Mouse (Mus musculus): ENCODE data around the gene Olfr788. TPM values are rescaled to one million over a fixed set of nuclear protein-coding genes. Genes with fewer than 3 reads are reported as not detected.

The Olfr788 gene
- not detected in 2 replicates for polyA plus RNA-seq (2015; fragmentation: Nextera tagmentation; extraction: Ambion mirVana)

DNA sequence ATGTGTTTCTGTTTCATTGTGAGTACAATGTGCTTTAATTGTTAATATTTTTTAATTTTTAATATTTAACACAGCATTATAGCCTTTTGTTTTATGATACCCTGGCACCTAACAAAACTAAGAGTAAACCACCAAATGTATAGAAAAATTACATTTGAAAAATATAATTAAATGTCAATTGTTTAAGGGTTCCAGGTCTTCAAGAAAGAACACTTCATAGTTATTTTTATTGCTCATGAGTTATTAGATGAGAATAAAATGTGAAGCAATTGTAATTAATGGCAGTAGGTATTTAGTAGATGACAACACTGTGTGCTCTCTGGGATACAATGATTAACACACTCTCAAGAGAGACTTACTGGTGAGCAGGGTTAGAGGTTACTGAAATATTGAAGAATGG lies at the start of gene Olfr788:
Gene Olfr788, plus strand, starts transcription at position 301 of the 400 bp plus-strand sequence.
- H3K4me1 ChIP-seq (replicated peaks; ENCODE audit: control insufficient read depth, insufficient read depth): no peaks in the 10 kb centered on the region
- no peak within 1 kb of the TSS for H3K9ac ChIP-seq (ENCODE audit: low read length)
- no peaks in the 10 kb centered on the region for H3K27me3 ChIP-seq (ENCODE audit: control insufficient read depth, insufficient read depth, low read length)
- TF ChIP-seq EP300 (optimal IDR thresholded peaks at IDR 0.05): no peak
- no peaks in the 10 kb centered on the region for H3K9me3 ChIP-seq (ENCODE audit: control insufficient read depth, low read length)
- H3K36me3 ChIP-seq (ENCODE audit: control insufficient read depth, insufficient read depth, low read length): no peaks in the 10 kb centered on the region
- H3K4me3 ChIP-seq (ENCODE audit: low read depth, low read length): no peak within 1 kb of the TSS
- DNase-seq (ENCODE audit: low spot score) (no peak), ATAC-seq (ENCODE audit: low FRiP score, low TSS enrichment) (no peak)
- H3K4me2 ChIP-seq (replicated peaks; ENCODE audit: low read depth): no peak within 1 kb of the TSS
- no peak within 1 kb of the TSS for H3K27ac ChIP-seq (replicated peaks)

DNA sequence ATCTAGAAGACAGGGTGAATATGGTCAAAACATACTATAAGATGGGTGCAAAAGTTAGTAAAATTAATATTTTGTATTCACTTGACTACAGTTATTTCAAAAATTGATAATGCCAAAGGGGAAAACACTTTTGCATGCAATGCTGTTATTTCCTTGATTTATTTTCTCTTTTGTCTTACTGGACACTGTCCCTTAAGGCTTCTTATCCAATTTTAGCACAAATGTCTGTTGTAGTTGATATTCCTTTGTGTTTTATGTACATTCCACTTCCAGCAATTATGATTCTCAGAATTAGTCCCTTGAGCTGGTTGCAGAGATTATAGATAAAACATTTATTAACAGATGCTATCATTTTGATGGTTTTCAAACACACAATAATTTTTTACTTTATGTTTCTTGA lies 43.8 kb upstream of the Olfr788 start, which contains the start of gene Olfr786:
Gene Olfr786, plus strand, starts transcription at position 301 of the 400 bp plus-strand sequence.
- no peak within 1 kb of the TSS for H3K9ac ChIP-seq (ENCODE audit: low read length)
- DNase-seq (ENCODE audit: low spot score) (no peak), ATAC-seq (ENCODE audit: low FRiP score, low TSS enrichment) (no peak)
- H3K4me3 ChIP-seq (ENCODE audit: low read depth, low read length): no peak within 1 kb of the TSS
- no peak for TF ChIP-seq EP300 (optimal IDR thresholded peaks at IDR 0.05)
- TF ChIP-seq CTCF (IDR thresholded peaks at IDR 0.05; ENCODE audit: low read depth): no peak
- no peaks in the 10 kb centered on the region for H3K4me1 ChIP-seq (replicated peaks; ENCODE audit: control insufficient read depth, insufficient read depth)
- H3K36me3 ChIP-seq (ENCODE audit: control insufficient read depth, insufficient read depth, low read length): no peaks in the 10 kb centered on the region
- H3K4me2 ChIP-seq (replicated peaks; ENCODE audit: low read depth): no peak within 1 kb of the TSS
- H3K27me3 ChIP-seq (ENCODE audit: control insufficient read depth, insufficient read depth, low read length): no peaks in the 10 kb centered on the region
- H3K27ac ChIP-seq (replicated peaks): no peak within 1 kb of the TSS
- no peaks in the 10 kb centered on the region for H3K9me3 ChIP-seq (ENCODE audit: control insufficient read depth, low read length)

DNA sequence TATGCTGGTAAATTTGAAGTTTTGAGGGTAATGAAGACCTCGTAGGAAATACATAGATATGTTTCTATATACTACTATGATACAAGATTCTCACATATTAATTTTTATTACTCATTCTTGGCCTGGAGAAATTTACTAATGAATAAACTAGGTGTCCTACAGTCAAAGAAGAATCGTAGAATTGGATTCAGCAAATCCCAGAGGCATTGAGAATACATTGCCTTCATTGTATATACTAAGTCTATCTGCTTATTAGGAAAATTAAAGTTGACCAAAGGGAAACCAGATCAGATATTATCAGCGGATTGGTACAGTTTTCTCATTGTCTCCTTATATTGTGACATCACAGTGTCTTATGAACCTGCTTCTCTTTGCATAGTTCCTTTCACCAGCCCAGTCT lies 9.2 kb upstream of the Olfr788 start, which contains the start of gene Olfr787:
Gene Olfr787, plus strand, starts transcription at position 301 of the 400 bp plus-strand sequence.
- no peaks in the 10 kb centered on the region for H3K9me3 ChIP-seq (ENCODE audit: control insufficient read depth, low read length)
- TF ChIP-seq EP300 (optimal IDR thresholded peaks at IDR 0.05) (no peak), CTCF (IDR thresholded peaks at IDR 0.05; ENCODE audit: low read depth) (no peak)
- no peaks in the 10 kb centered on the region for H3K27me3 ChIP-seq (ENCODE audit: control insufficient read depth, insufficient read depth, low read length)
- ATAC-seq (ENCODE audit: low FRiP score, low TSS enrichment) (no peak), DNase-seq (ENCODE audit: low spot score) (no peak)
- H3K27ac ChIP-seq (replicated peaks): no peak within 1 kb of the TSS
- no peak within 1 kb of the TSS for H3K4me2 ChIP-seq (replicated peaks; ENCODE audit: low read depth)
- no peak within 1 kb of the TSS for H3K4me3 ChIP-seq (ENCODE audit: low read depth, low read length)
- WGBS: 74% methylated on average over 3 of the region's 3 CpGs
- H3K9ac ChIP-seq (ENCODE audit: low read length): no peak within 1 kb of the TSS
- no peaks in the 10 kb centered on the region for H3K4me1 ChIP-seq (replicated peaks; ENCODE audit: control insufficient read depth, insufficient read depth)
- H3K36me3 ChIP-seq (ENCODE audit: control insufficient read depth, insufficient read depth, low read length): no peaks in the 10 kb centered on the region

DNA sequence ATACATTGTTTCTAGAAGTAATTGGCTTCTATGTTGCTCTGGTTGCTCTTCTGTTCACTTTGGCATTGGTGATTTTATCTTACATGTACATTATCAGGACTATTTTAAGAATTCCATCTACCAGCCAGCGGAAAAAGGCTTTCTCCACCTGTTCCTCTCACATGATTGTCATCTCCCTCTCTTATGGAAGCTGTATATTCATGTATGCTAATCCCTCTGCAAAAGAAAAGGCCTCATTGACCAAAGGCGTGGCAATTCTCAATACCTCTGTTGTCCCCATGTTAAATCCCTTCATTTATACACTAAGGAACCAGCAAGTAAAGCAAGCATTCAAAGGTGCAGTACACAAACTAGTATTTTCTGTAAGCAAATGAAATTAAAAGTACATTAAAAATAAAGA lies 2.5 kb downstream of the Olfr788 start:
- TF ChIP-seq EP300 (optimal IDR thresholded peaks at IDR 0.05) (no peak), CTCF (IDR thresholded peaks at IDR 0.05; ENCODE audit: low read depth) (no peak)
- Histone ChIP-seq H3K4me1 (replicated peaks; ENCODE audit: control insufficient read depth, insufficient read depth) (no peaks in the 10 kb centered on the region), H3K9me3 (ENCODE audit: control insufficient read depth, low read length) (no peaks in the 10 kb centered on the region), H3K9ac (ENCODE audit: low read length) (no peak overlapping the region), H3K27ac (replicated peaks) (no peak overlapping the region), H3K36me3 (ENCODE audit: control insufficient read depth, insufficient read depth, low read length) (no peaks in the 10 kb centered on the region), H3K4me3 (ENCODE audit: low read depth, low read length) (no peak overlapping the region), H3K4me2 (replicated peaks; ENCODE audit: low read depth) (no peak overlapping the region), H3K27me3 (ENCODE audit: control insufficient read depth, insufficient read depth, low read length) (no peaks in the 10 kb centered on the region)
- no peak for DNase-seq (ENCODE audit: low spot score)
- WGBS: 61% methylated on average over 2 of the region's 2 CpGs
- no peak for ATAC-seq (ENCODE audit: low FRiP score, low TSS enrichment)

DNA sequence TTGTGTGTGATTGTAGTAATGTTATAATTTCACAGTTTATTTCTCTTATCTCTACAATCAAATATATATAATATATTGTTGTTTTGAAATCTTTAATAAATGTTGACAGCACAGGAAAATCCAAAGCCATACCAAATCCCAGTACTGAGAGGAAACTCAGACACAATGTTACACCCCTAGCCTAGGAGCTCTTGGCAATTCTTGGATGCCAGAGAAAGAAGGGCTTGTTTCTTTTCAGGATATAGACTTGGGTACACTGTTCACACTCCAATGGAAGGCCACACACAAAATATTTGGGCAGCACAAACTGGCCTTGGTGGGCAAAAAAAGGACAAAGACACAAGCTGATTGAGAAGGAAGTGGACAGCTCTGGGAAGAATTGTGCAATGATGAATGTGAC lies 2.9 kb downstream of the Olfr788 start:
- H3K27ac ChIP-seq (replicated peaks): no peak overlapping the region
- H3K9ac ChIP-seq (ENCODE audit: low read length): no peak overlapping the region
- TF ChIP-seq EP300 (optimal IDR thresholded peaks at IDR 0.05) (no peak), CTCF (IDR thresholded peaks at IDR 0.05; ENCODE audit: low read depth) (no peak)
- no peaks in the 10 kb centered on the region for H3K9me3 ChIP-seq (ENCODE audit: control insufficient read depth, low read length)
- DNase-seq (ENCODE audit: low spot score) (no peak), ATAC-seq (ENCODE audit: low FRiP score, low TSS enrichment) (no peak)
- H3K36me3 ChIP-seq (ENCODE audit: control insufficient read depth, insufficient read depth, low read length): no peaks in the 10 kb centered on the region
- no peaks in the 10 kb centered on the region for H3K4me1 ChIP-seq (replicated peaks; ENCODE audit: control insufficient read depth, insufficient read depth)
- H3K27me3 ChIP-seq (ENCODE audit: control insufficient read depth, insufficient read depth, low read length): no peaks in the 10 kb centered on the region
- no peak overlapping the region for H3K4me2 ChIP-seq (replicated peaks; ENCODE audit: low read depth)
- H3K4me3 ChIP-seq (ENCODE audit: low read depth, low read length): no peak overlapping the region

DNA sequence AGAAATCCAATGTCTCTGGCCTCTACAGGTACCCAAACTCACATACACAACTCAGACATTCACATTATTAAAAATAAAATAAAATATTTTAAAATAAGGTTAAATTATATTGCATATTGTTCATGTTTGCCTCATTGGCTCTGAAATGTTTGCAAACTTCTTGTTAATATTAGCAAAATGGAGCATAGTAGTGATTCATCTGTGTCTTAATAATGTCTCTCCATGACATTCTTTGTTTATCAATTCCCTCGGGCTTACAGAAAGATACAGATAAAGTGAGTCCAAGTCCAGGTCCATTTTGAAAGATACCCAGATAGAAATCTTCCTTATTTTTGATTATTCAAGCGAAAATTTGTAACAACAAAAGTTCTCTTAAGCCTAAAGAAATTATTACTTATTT lies 13.7 kb downstream of the Olfr788 start, which contains the start of gene Olfr789:
Gene Olfr789, plus strand, starts transcription at position 301 of the 400 bp plus-strand sequence.
- H3K4me3 ChIP-seq (ENCODE audit: low read depth, low read length): no peak within 1 kb of the TSS
- no peaks in the 10 kb centered on the region for H3K9me3 ChIP-seq (ENCODE audit: control insufficient read depth, low read length)
- no peak within 1 kb of the TSS for H3K9ac ChIP-seq (ENCODE audit: low read length)
- TF ChIP-seq CTCF (IDR thresholded peaks at IDR 0.05; ENCODE audit: low read depth) (no peak), EP300 (optimal IDR thresholded peaks at IDR 0.05) (no peak)
- no peak within 1 kb of the TSS for H3K4me2 ChIP-seq (replicated peaks; ENCODE audit: low read depth)
- DNase-seq (ENCODE audit: low spot score): no peak
- ATAC-seq (ENCODE audit: low FRiP score, low TSS enrichment): no peak
- H3K27ac ChIP-seq (replicated peaks): no peak within 1 kb of the TSS
- H3K27me3 ChIP-seq (ENCODE audit: control insufficient read depth, insufficient read depth, low read length): no peaks in the 10 kb centered on the region
- no peaks in the 10 kb centered on the region for H3K4me1 ChIP-seq (replicated peaks; ENCODE audit: control insufficient read depth, insufficient read depth)
- no peaks in the 10 kb centered on the region for H3K36me3 ChIP-seq (ENCODE audit: control insufficient read depth, insufficient read depth, low read length)
- WGBS: 44% methylated on average over 2 of the region's 2 CpGs

Measured in stomach, postnatal 0 days (tissue).